Mouse (Mus musculus) Muller cell, postnatal 12 days (primary cell): ENCODE data around the gene Sema4b.
A peak's percentile ranks its signal among the peaks of the same experiment; 100 is the strongest.

Experiments
- DNase-seq: peaks from one replicate; pipeline ENCODE4 v3.0.0-alpha.2; 2015; ENCODE audit errors: inconsistent ontology term

Sema4b gene

GRCm38 (mm10) chr7:80186531-80187296, at the start of gene Sema4b:
Sema4b (plus strand) TSS chr7:80186841.
- peak; percentile 98 for DNase-seq

GRCm38 (mm10) chr7:80138375-80138774, 48.3 kb upstream of the Sema4b start:
- no peak for DNase-seq

GRCm38 (mm10) chr7:80140815-80141214, 45.8 kb upstream of the Sema4b start:
- peak; percentile 75 for DNase-seq

- no peak for DNase-seq
These were observed 43.0 kb upstream of the Sema4b start for GRCm38 (mm10) chr7:80143331-80144273.

GRCm38 (mm10) chr7:80144695-80145094, 41.9 kb upstream of the Sema4b start:
- no peak for DNase-seq

GRCm38 (mm10) chr7:80146077-80146476, 40.6 kb upstream of the Sema4b start:
- DNase-seq = no peak

GRCm38 (mm10) chr7:80149356-80149755, 37.3 kb upstream of the Sema4b start:
- peak; percentile 51 for DNase-seq

- DNase-seq = no peak
These were observed 34.5 kb upstream of the Sema4b start for GRCm38 (mm10) chr7:80152152-80152551.

- DNase-seq = no peak
These were observed 33.9 kb upstream of the Sema4b start for GRCm38 (mm10) chr7:80152756-80153155.

- no peak for DNase-seq
These were observed 32.0 kb upstream of the Sema4b start for GRCm38 (mm10) chr7:80154689-80155088.

GRCm38 (mm10) chr7:80156711-80157227, 29.9 kb upstream of the Sema4b start:
- peak; percentile 30 for DNase-seq

GRCm38 (mm10) chr7:80158496-80159268, 28.0 kb upstream of the Sema4b start:
- DNase-seq = no peak

- peak; percentile 65 for DNase-seq
These were observed 26.2 kb upstream of the Sema4b start for GRCm38 (mm10) chr7:80160293-80160944.

- no peak for DNase-seq
These were observed 25.7 kb upstream of the Sema4b start for GRCm38 (mm10) chr7:80160945-80161306.

GRCm38 (mm10) chr7:80165432-80165831, 21.2 kb upstream of the Sema4b start:
- DNase-seq = peak; percentile 35

- DNase-seq = peak; percentile 92
These were observed 19.9 kb upstream of the Sema4b start for GRCm38 (mm10) chr7:80166740-80167139.

- DNase-seq = no peak
These were observed 16.8 kb upstream of the Sema4b start for GRCm38 (mm10) chr7:80169847-80170246.

GRCm38 (mm10) chr7:80171345-80171744, 15.3 kb upstream of the Sema4b start:
- peak; percentile 81 for DNase-seq

- DNase-seq = no peak
These were observed 14.3 kb upstream of the Sema4b start for GRCm38 (mm10) chr7:80172069-80172956.

- no peak for DNase-seq
These were observed 10.5 kb upstream of the Sema4b start for GRCm38 (mm10) chr7:80176159-80176558.
